Mouse (Mus musculus): ENCODE results near the gene Myo3b. TPM values are rescaled to one million over a fixed set of nuclear protein-coding genes. Genes with fewer than 3 reads are reported as not detected.

The Myo3b gene
- polyA plus RNA-seq, 1 experiment from 2014 or later = 0.36 TPM

- H3K4me1 ChIP-seq (ENCODE audit: control insufficient read depth, insufficient read depth, low read length) = no peaks in the 10 kb centered on the region
- no peaks in the 10 kb centered on the region for H3K36me3 ChIP-seq (ENCODE audit: control insufficient read depth, insufficient read depth, low read length)
- H3K27ac ChIP-seq (ENCODE audit: low read length) = no peak overlapping the region
- H3K4me2 ChIP-seq (ENCODE audit: low read depth, low read length) = no peak overlapping the region
- no peak for ATAC-seq (ENCODE audit: insufficient read depth, low FRiP score)
- no peak overlapping the region for H3K9ac ChIP-seq (ENCODE audit: low read length)
- no peaks in the 10 kb centered on the region for H3K9me3 ChIP-seq (replicated peaks; ENCODE audit: control insufficient read depth, low read length)
- 86% methylated on average over 4 of the region's 4 CpGs for WGBS
- H3K27me3 ChIP-seq (ENCODE audit: control insufficient read depth, insufficient read depth, low read length) = no peaks in the 10 kb centered on the region
- no peak overlapping the region for H3K4me3 ChIP-seq (replicated peaks; ENCODE audit: low read length)
These were observed 19.3 kb downstream of the Myo3b start for GRCm38 (mm10) chr2:70058201-70058600.

- no peaks in the 10 kb centered on the region for H3K4me1 ChIP-seq (ENCODE audit: control insufficient read depth, insufficient read depth, low read length)
- no peak for ATAC-seq (ENCODE audit: insufficient read depth, low FRiP score)
- H3K4me2 ChIP-seq (ENCODE audit: low read depth, low read length) = no peak overlapping the region
These were observed 21.7 kb downstream of the Myo3b start for GRCm38 (mm10) chr2:70060359-70061345.

GRCm38 (mm10) chr2:70065116-70065515, 26.2 kb downstream of the Myo3b start:
- Histone ChIP-seq H3K4me1 (ENCODE audit: control insufficient read depth, insufficient read depth, low read length) (0 out of 2 replicates have a peak, but pooled peaks cover 2% of the 10 kb centered on the region), H3K36me3 (ENCODE audit: control insufficient read depth, insufficient read depth, low read length) (no peaks in the 10 kb centered on the region), H3K27me3 (ENCODE audit: control insufficient read depth, insufficient read depth, low read length) (no peaks in the 10 kb centered on the region), H3K9me3 (replicated peaks; ENCODE audit: control insufficient read depth, low read length) (no peaks in the 10 kb centered on the region), H3K4me3 (replicated peaks; ENCODE audit: low read length) (no peak overlapping the region), H3K9ac (ENCODE audit: low read length) (no peak overlapping the region), H3K27ac (ENCODE audit: low read length) (no peak overlapping the region), H3K4me2 (ENCODE audit: low read depth, low read length) (no peak overlapping the region)
- no peak for ATAC-seq (ENCODE audit: insufficient read depth, low FRiP score)
- WGBS = 80% methylated on average over 6 of the region's 6 CpGs

More at GRCm38 (mm10) chr2:70060359-70061345, 21.7 kb downstream of the Myo3b start:
- 44% methylated on average over 11 of the region's 11 CpGs for WGBS
- Histone ChIP-seq H3K9ac (ENCODE audit: low read length) (no peak overlapping the region), H3K27ac (ENCODE audit: low read length) (no peak overlapping the region), H3K36me3 (ENCODE audit: control insufficient read depth, insufficient read depth, low read length) (no peaks in the 10 kb centered on the region), H3K27me3 (ENCODE audit: control insufficient read depth, insufficient read depth, low read length) (no peaks in the 10 kb centered on the region), H3K9me3 (replicated peaks; ENCODE audit: control insufficient read depth, low read length) (no peaks in the 10 kb centered on the region), H3K4me3 (replicated peaks; ENCODE audit: low read length) (no peak overlapping the region)

DNA sequence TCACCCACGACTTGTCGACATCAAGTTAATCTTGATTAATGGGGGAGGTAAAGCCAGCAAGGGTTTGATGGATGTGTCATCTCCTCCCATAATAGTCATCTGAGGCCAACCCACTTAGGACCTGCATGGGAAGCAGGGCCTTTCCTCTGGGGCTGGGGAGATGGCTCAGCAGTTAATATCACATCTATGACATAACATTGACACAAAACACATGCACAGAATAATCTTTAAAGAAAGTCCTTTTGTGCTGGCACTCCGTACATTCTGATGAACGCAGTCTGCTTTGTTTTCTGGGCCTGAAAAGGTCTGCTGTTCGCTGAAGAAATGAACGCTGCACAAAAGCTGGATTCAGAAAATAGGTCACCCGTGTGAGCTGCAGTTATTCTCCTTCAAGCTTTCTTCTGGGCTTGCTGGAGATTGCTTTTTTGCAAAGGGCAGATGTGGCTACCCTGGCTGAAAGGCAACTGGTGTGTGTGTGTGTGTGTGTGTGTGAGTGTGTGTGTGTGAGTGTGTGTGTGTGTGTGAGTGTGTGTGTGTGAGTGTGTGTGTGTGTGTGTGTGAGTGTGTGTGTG, 26.9 kb downstream of the Myo3b start:
- H3K9ac ChIP-seq (ENCODE audit: low read length) = no peak overlapping the region
- no peak overlapping the region for H3K4me3 ChIP-seq (replicated peaks; ENCODE audit: low read length)
- H3K4me1 ChIP-seq (ENCODE audit: control insufficient read depth, insufficient read depth, low read length) = 0 out of 2 replicates have a peak, but pooled peaks cover 2% of the 10 kb centered on the region
- no peak overlapping the region for H3K27ac ChIP-seq (ENCODE audit: low read length)
- ATAC-seq (ENCODE audit: insufficient read depth, low FRiP score) = no peak
- no peaks in the 10 kb centered on the region for H3K36me3 ChIP-seq (ENCODE audit: control insufficient read depth, insufficient read depth, low read length)
- H3K4me2 ChIP-seq (ENCODE audit: low read depth, low read length) = no peak overlapping the region
- no peaks in the 10 kb centered on the region for H3K9me3 ChIP-seq (replicated peaks; ENCODE audit: control insufficient read depth, low read length)
- H3K27me3 ChIP-seq (ENCODE audit: control insufficient read depth, insufficient read depth, low read length) = no peaks in the 10 kb centered on the region
- WGBS = 48% methylated on average over 7 of the region's 7 CpGs

DNA sequence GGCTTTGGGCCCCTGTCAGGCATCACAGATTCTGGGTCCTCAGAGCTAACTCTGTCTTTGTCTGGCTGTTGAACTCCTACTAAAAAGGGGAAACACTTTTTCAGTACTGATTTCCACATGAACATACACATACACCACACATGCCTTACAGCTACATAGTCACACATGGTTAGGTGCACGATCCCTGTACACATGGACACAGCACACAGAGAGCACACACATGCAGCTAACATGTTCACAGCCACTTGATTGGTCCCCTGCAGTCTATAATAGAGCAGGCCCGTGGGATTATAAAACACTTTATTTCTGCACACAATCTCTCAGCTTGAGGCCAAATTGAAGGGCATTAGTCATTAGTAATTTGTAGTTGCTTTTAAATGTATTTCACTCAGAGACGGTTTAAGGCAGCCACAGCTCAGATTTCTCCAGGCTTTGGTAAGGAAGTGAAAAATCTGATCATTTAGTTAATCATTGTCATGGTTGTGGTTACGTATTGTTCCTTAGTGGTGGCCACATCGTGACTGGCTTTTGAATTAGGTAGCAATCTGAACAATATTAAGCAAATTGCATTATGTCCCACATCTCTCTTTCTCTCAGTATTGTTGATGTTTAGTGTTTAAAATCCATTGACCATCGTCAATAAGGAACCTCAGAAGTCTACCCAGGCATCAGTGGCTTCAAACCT, 27.6 kb downstream of the Myo3b start:
- no peaks in the 10 kb centered on the region for H3K27me3 ChIP-seq (ENCODE audit: control insufficient read depth, insufficient read depth, low read length)
- no peak overlapping the region for H3K9ac ChIP-seq (ENCODE audit: low read length)
- no peak overlapping the region for H3K4me3 ChIP-seq (replicated peaks; ENCODE audit: low read length)
- no peaks in the 10 kb centered on the region for H3K9me3 ChIP-seq (replicated peaks; ENCODE audit: control insufficient read depth, low read length)
- H3K36me3 ChIP-seq (ENCODE audit: control insufficient read depth, insufficient read depth, low read length) = no peaks in the 10 kb centered on the region
- H3K4me1 ChIP-seq (ENCODE audit: control insufficient read depth, insufficient read depth, low read length) = 0 out of 2 replicates have a peak, but pooled peaks cover 2% of the 10 kb centered on the region
- no peak overlapping the region for H3K4me2 ChIP-seq (ENCODE audit: low read depth, low read length)
- no peak for ATAC-seq (ENCODE audit: insufficient read depth, low FRiP score)
- WGBS = 56% methylated on average over 6 of the region's 6 CpGs
- H3K27ac ChIP-seq (ENCODE audit: low read length) = no peak overlapping the region

DNA sequence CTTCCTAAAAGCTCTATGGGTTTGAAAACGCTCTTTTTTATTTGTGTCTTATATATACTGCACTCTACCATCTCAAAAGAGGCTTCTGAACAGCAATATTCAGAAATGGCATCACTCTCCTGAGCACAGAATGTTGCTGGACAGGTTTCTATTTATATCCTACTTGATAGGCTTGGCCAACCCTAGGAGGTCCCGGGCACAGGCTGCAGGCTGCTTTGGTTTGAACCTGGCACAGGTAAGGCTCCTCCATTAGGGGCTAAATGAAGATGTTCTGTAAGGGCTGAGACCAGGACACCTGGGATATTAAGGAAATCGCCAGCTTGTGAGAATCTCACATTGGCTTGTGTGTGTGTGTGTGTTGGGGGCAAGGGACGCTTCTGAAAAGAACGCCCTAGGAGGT, 30.9 kb downstream of the Myo3b start:
- H3K9ac ChIP-seq (ENCODE audit: low read length) = no peak overlapping the region
- no peak overlapping the region for H3K4me3 ChIP-seq (replicated peaks; ENCODE audit: low read length)
- no peaks in the 10 kb centered on the region for H3K36me3 ChIP-seq (ENCODE audit: control insufficient read depth, insufficient read depth, low read length)
- 63% methylated on average over 5 of the region's 5 CpGs for WGBS
- H3K27me3 ChIP-seq (ENCODE audit: control insufficient read depth, insufficient read depth, low read length) = no peaks in the 10 kb centered on the region
- H3K9me3 ChIP-seq (replicated peaks; ENCODE audit: control insufficient read depth, low read length) = no peaks in the 10 kb centered on the region
- H3K4me1 ChIP-seq (ENCODE audit: control insufficient read depth, insufficient read depth, low read length) = 0 out of 2 replicates have a peak, but pooled peaks cover 2% of the 10 kb centered on the region
- peak; percentile 77; the same call in 1 of the 2 replicates for ATAC-seq (ENCODE audit: insufficient read depth, low FRiP score)
- peak overlapping the region; percentile 12; the same call in 1 of the 2 replicates for H3K4me2 ChIP-seq (ENCODE audit: low read depth, low read length)
- no peak overlapping the region for H3K27ac ChIP-seq (ENCODE audit: low read length)

DNA sequence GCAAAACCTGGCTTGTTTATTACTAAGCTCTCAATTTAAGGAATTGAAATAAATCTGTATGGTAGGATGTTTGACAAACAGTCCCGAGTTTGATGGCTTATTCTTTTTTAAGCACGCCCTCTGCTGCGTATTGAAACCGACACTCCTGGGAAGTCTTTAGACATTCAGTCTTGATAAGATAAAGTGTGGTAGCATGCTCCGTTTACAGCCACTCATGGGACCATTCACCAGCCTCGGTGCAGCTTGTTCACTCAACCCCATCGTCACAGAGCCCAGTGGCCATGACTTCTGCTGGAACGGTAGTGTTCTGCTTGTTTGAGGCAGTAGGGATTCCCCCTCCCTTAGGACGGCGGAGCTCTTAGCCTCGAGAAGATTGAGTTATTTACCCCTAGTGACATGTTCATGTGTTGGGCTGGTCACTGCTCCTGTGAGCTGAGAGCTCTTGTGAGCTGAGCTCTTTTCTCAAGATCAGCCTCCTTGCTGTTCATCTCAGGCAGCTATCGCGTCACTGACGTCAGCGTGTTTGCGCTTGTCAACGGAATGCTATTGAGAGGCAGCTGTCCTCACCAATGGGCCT, 44.6 kb downstream of the Myo3b start:
- Histone ChIP-seq H3K9me3 (replicated peaks; ENCODE audit: control insufficient read depth, low read length) (no peaks in the 10 kb centered on the region), H3K9ac (ENCODE audit: low read length) (no peak overlapping the region; the same call in 1 of the 2 replicates), H3K27ac (ENCODE audit: low read length) (no peak overlapping the region), H3K4me3 (replicated peaks; ENCODE audit: low read length) (peak overlapping the region; percentile 5; the same call in 1 of the 2 replicates), H3K4me1 (ENCODE audit: control insufficient read depth, insufficient read depth, low read length) (no peaks in the 10 kb centered on the region), H3K36me3 (ENCODE audit: control insufficient read depth, insufficient read depth, low read length) (no peaks in the 10 kb centered on the region), H3K27me3 (ENCODE audit: control insufficient read depth, insufficient read depth, low read length) (no peaks in the 10 kb centered on the region), H3K4me2 (ENCODE audit: low read depth, low read length) (peak overlapping the region; percentile 46)
- no peak for ATAC-seq (ENCODE audit: insufficient read depth, low FRiP score)
- 47% methylated on average over 17 of the region's 17 CpGs for WGBS

GRCm38 (mm10) chr2:70091261-70091660, 52.3 kb downstream of the Myo3b start:
- ATAC-seq (ENCODE audit: insufficient read depth, low FRiP score) = no peak
- H3K9me3 ChIP-seq (replicated peaks; ENCODE audit: control insufficient read depth, low read length) = no peaks in the 10 kb centered on the region
- H3K27me3 ChIP-seq (ENCODE audit: control insufficient read depth, insufficient read depth, low read length) = no peaks in the 10 kb centered on the region
- no peak overlapping the region for H3K9ac ChIP-seq (ENCODE audit: low read length)
- H3K4me3 ChIP-seq (replicated peaks; ENCODE audit: low read length) = no peak overlapping the region
- no peaks in the 10 kb centered on the region for H3K4me1 ChIP-seq (ENCODE audit: control insufficient read depth, insufficient read depth, low read length)
- H3K4me2 ChIP-seq (ENCODE audit: low read depth, low read length) = no peak overlapping the region
- no peaks in the 10 kb centered on the region for H3K36me3 ChIP-seq (ENCODE audit: control insufficient read depth, insufficient read depth, low read length)
- H3K27ac ChIP-seq (ENCODE audit: low read length) = no peak overlapping the region
- WGBS = 53% methylated on average over 2 of the region's 2 CpGs
